Mouse (Mus musculus): ENCODE measurements around the gene Gm20683.
"Not testable (repeated sequence)": the region's sequence is repeated elsewhere in the genome, so short reads cannot be mapped to it uniquely, and the experiment has no call there.

Gene Gm20683

GRCm38 (mm10) chr17:25874148-25874720, 32.7 kb upstream of the Gm20683 start:
- DNase-seq (ENCODE audit: low spot score in 2 of 2), result no peak

GRCm38 (mm10) chr17:25873405-25874147, 32.0 kb upstream of the Gm20683 start:
- no peak for DNase-seq (ENCODE audit: low spot score in 2 of 2)

GRCm38 (mm10) chr17:25872676-25873075, 31.1 kb upstream of the Gm20683 start:
- no peak for DNase-seq (ENCODE audit: low spot score in 2 of 2)

GRCm38 (mm10) chr17:25871566-25871965, 30.0 kb upstream of the Gm20683 start:
- DNase-seq (ENCODE audit: low spot score in 2 of 2), result not testable (repeated sequence)

GRCm38 (mm10) chr17:25869954-25870353, 28.4 kb upstream of the Gm20683 start:
- no peak for DNase-seq (ENCODE audit: low spot score in 2 of 2)

GRCm38 (mm10) chr17:25869498-25869897, 27.9 kb upstream of the Gm20683 start:
- no peak for DNase-seq (ENCODE audit: low spot score in 2 of 2)

- peak; percentile 65 to 75 for DNase-seq (ENCODE audit: low spot score in 2 of 2)
Observed at GRCm38 (mm10) chr17:25868601-25869191, 27.1 kb upstream of the Gm20683 start, which contains the start of gene Mcrip2. Gene Mcrip2 (minus strand): TSS chr17:25868764.

- DNase-seq (ENCODE audit: low spot score in 2 of 2), result no peak
Observed at GRCm38 (mm10) chr17:25867836-25868600, 26.5 kb upstream of the Gm20683 start.

- no peak for DNase-seq (ENCODE audit: low spot score in 2 of 2)
Observed at GRCm38 (mm10) chr17:25867509-25867835, 25.9 kb upstream of the Gm20683 start.

GRCm38 (mm10) chr17:25866172-25866571, 24.6 kb upstream of the Gm20683 start:
- no peak for DNase-seq (ENCODE audit: low spot score in 2 of 2)

GRCm38 (mm10) chr17:25865288-25865687, 23.7 kb upstream of the Gm20683 start:
- DNase-seq (ENCODE audit: low spot score in 2 of 2), result no peak

- DNase-seq (ENCODE audit: low spot score in 2 of 2), result no peak
Observed at GRCm38 (mm10) chr17:25864311-25864710, 22.7 kb upstream of the Gm20683 start.

GRCm38 (mm10) chr17:25863681-25864080, 22.1 kb upstream of the Gm20683 start:
- DNase-seq (ENCODE audit: low spot score in 2 of 2), result no peak

GRCm38 (mm10) chr17:25861704-25862612, 20.4 kb upstream of the Gm20683 start:
- no peak for DNase-seq (ENCODE audit: low spot score in 2 of 2)

GRCm38 (mm10) chr17:25860832-25861703, 19.5 kb upstream of the Gm20683 start, which contains the start of gene Wdr90:
Gene Wdr90 (minus strand): TSS chr17:25861501.
- DNase-seq (ENCODE audit: low spot score in 2 of 2), result peak; percentile 90 to 92

- no peak for DNase-seq (ENCODE audit: low spot score in 2 of 2)
Observed at GRCm38 (mm10) chr17:25860229-25860628, 18.7 kb upstream of the Gm20683 start.

- peak; percentile 83 to 94 for DNase-seq (ENCODE audit: low spot score in 2 of 2)
Observed at GRCm38 (mm10) chr17:25844396-25844901, 2.9 kb upstream of the Gm20683 start, which contains the start of gene Rhot2. Gene Rhot2 (minus strand): TSS chr17:25844851.

GRCm38 (mm10) chr17:25843636-25844395, 2.3 kb upstream of the Gm20683 start:
- DNase-seq (ENCODE audit: low spot score in 2 of 2), result peak in 1 of 2 experiments; percentile 34

GRCm38 (mm10) chr17:25843122-25843521, 1.6 kb upstream of the Gm20683 start:
- no peak for DNase-seq (ENCODE audit: low spot score in 2 of 2)

Data from left cerebral cortex, adult 9 months (tissue).